Mouse (Mus musculus) gastrocnemius, postnatal 10 days (tissue): Measurements from ENCODE around the gene Ptdss2. TPM values are rescaled to one million over a fixed set of nuclear protein-coding genes. Genes with fewer than 3 reads are reported as not detected.

Source experiments
- DNase-seq: peaks from one replicate; pipeline ENCODE4 v3.0.0; 2021; ENCODE audit warnings: mixed read lengths
- long read RNA-seq, 2 experiments: library from polyadenylated mRNA; stranded (forward); transcript quantifications; one replicate each; pipeline ENCODE4 v2.0.0; 2021
- total RNA-seq, 2 experiments: library from RNA; stranded (reverse); gene quantifications; 2 replicates each; pipeline ENCODE4 v1.2.3; 2021

Ptdss2 gene
- total RNA-seq: 10 to 100 TPM; 16.8 to 18.0 TPM
- long read RNA-seq, experiment 1, transcript Ptdss2-201 (12 exons, 3,624 nt): major isoform, 23 of 31 reads
- long read RNA-seq, experiment 1, partial matches to known transcripts: 0 of 31 reads
- long read RNA-seq, experiment 1, other reads (novel, unspliced or antisense): 7 of 31 reads
- long read RNA-seq, experiment 2, transcript Ptdss2-201 (12 exons, 3,624 nt): major isoform, 15 of 16 reads
- long read RNA-seq, experiment 2, partial matches to known transcripts: 1 of 16 reads
- long read RNA-seq, experiment 2, other reads (novel, unspliced or antisense): 0 of 16 reads

- DNase-seq: no peak
These were observed at the start of gene Ptdss2 for GRCm38 (mm10) chr7:141122245-141122644. Gene Ptdss2 (plus strand): TSS chr7:141122382.

- DNase-seq: no peak
These were observed 48.4 kb upstream of the Ptdss2 start for GRCm38 (mm10) chr7:141073782-141074181.

GRCm38 (mm10) chr7:141077841-141078240 lies 44.3 kb upstream of the Ptdss2 start, which contains the start of gene Pkp3:
Gene Pkp3 (plus strand): TSS chr7:141078218.
- no peak for DNase-seq

- no peak for DNase-seq
These were observed 43.3 kb upstream of the Ptdss2 start for GRCm38 (mm10) chr7:141078876-141079275.

- no peak for DNase-seq
These were observed 42.4 kb upstream of the Ptdss2 start for GRCm38 (mm10) chr7:141079481-141080449.

- DNase-seq: no peak
These were observed 34.3 kb upstream of the Ptdss2 start for GRCm38 (mm10) chr7:141087894-141088293.

- DNase-seq: no peak
These were observed 33.7 kb upstream of the Ptdss2 start for GRCm38 (mm10) chr7:141088473-141088872.

GRCm38 (mm10) chr7:141090228-141090627 lies 32.0 kb upstream of the Ptdss2 start:
- DNase-seq: no peak

- DNase-seq: peak; percentile 77
These were observed 30.0 kb upstream of the Ptdss2 start for GRCm38 (mm10) chr7:141092051-141092735.

- DNase-seq: no peak
These were observed 28.2 kb upstream of the Ptdss2 start for GRCm38 (mm10) chr7:141093950-141094349.

GRCm38 (mm10) chr7:141094487-141095205 lies 27.5 kb upstream of the Ptdss2 start:
- no peak for DNase-seq

GRCm38 (mm10) chr7:141096021-141096420 lies 26.2 kb upstream of the Ptdss2 start:
- DNase-seq: no peak

- no peak for DNase-seq
These were observed 25.5 kb upstream of the Ptdss2 start for GRCm38 (mm10) chr7:141096649-141097056.

GRCm38 (mm10) chr7:141097177-141097576 lies 25.0 kb upstream of the Ptdss2 start:
- no peak for DNase-seq

- DNase-seq: no peak
These were observed 22.1 kb upstream of the Ptdss2 start, which contains the start of gene Sigirr for GRCm38 (mm10) chr7:141099911-141100691. Gene Sigirr (minus strand): TSS chr7:141100572.

GRCm38 (mm10) chr7:141103161-141103560 lies 19.0 kb upstream of the Ptdss2 start:
- DNase-seq: no peak

- DNase-seq: no peak
These were observed 6.3 kb upstream of the Ptdss2 start for GRCm38 (mm10) chr7:141115874-141116273.

GRCm38 (mm10) chr7:141117636-141118035 lies 4.5 kb upstream of the Ptdss2 start, which contains the start of gene Ano9:
Gene Ano9 (minus strand): TSS chr7:141117806.
- no peak for DNase-seq

- DNase-seq: no peak
These were observed 2.7 kb upstream of the Ptdss2 start for GRCm38 (mm10) chr7:141119487-141119886.

- DNase-seq: no peak
These were observed 1.6 kb upstream of the Ptdss2 start for GRCm38 (mm10) chr7:141120605-141121004.

- DNase-seq: no peak
These were observed 1.1 kb upstream of the Ptdss2 start for GRCm38 (mm10) chr7:141121051-141121531.
